Mouse (Mus musculus) midbrain, embryonic 16.5 days (tissue): ENCODE measurements at regions not wholly inside any gene's neighbourhood (a gene's known extent, or its start where the extent isn't known, plus 50 kb on each side); places are given as distances from the start of the nearest gene placed in this dataset.

ENCODE experiments used
- ATAC-seq: fragments of 200-750 bp; cut with Nextera tagmentation; 2 replicates; pipeline ENCODE4 v1.8.0; 2017; ENCODE audit warnings: moderate TSS enrichment
- H3K27ac ChIP-seq: fragments of 300-500 bp; sonication (generic); 2 replicates; pipeline ENCODE4 v1.5.1; 2014; ENCODE audit warnings: mild to moderate bottlenecking, low read length, mixed read lengths
- H3K27me3 ChIP-seq: fragments of 300-500 bp; sonication (generic); 2 replicates; pipeline ENCODE4 v1.6.1; 2014; ENCODE audit warnings: low read depth, low read length, mixed read lengths; ENCODE audit not compliant: control insufficient read depth, insufficient read depth
- H3K36me3 ChIP-seq: fragments of 300-500 bp; sonication (generic); 2 replicates; pipeline ENCODE4 v1.6.1; 2014; ENCODE audit warnings: mild to moderate bottlenecking, low read length, moderate library complexity, mixed read lengths; ENCODE audit not compliant: control insufficient read depth, insufficient read depth
- H3K4me1 ChIP-seq: fragments of 300-500 bp; sonication (generic); 2 replicates; pipeline ENCODE4 v1.6.1; 2014; ENCODE audit warnings: mild to moderate bottlenecking, low read length, mixed read lengths; ENCODE audit not compliant: control insufficient read depth, insufficient read depth
- H3K4me2 ChIP-seq: fragments of 300-500 bp; sonication (generic); 2 replicates; pipeline ENCODE4 v1.6.1; 2014; ENCODE audit warnings: mild to moderate bottlenecking, low read length, mixed read lengths
- H3K4me3 ChIP-seq: fragments of 300-500 bp; sonication (generic); 2 replicates; pipeline ENCODE4 v1.5.1; 2014; ENCODE audit warnings: low read depth, mild to moderate bottlenecking, low read length, moderate library complexity, mixed read lengths
- H3K9ac ChIP-seq: fragments of 300-500 bp; sonication (generic); 2 replicates; pipeline ENCODE4 v1.6.1; 2014; ENCODE audit warnings: low read depth, low read length, mixed read lengths
- H3K9me3 ChIP-seq: fragments of 300-500 bp; sonication (generic); replicated peaks from 2 replicates; pipeline ENCODE4 v1.6.1; 2014; ENCODE audit warnings: mild to moderate bottlenecking, low read length, mixed read lengths; ENCODE audit not compliant: control insufficient read depth, poor library complexity, severe bottlenecking
- WGBS: fragments of 180-500 bp; shearing (Covaris S2); extraction: QIAGEN DNeasy Blood & Tissue Kit; methylation state at CpG from one replicate; pipeline ENCODE4 v1.1.7; 2014; 5-methylcytosine and 5-hydroxymethylcytosine counted together

DNA sequence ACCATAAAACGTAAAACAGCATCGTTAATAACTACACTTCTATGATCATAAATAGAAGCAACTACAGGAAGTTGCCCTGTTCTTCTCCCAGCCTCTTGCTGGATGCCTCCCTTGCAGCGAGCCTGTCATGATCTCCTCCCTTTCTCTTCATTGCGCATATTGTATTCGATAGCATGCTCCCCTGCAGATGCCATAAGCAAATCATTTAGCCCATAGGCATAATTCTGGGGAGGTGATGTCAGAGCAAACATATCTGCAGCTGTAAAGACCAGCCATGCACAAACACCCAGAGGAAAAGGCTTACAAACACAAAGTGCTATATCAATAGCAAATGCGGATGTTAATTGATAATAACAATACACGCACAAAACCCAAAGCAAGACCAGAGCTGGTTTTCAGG, 155.7 kb upstream of the Kif2a start:
- H3K9me3 ChIP-seq: no peaks in the 10 kb centered on the region
- no peak for ATAC-seq
- no peaks in the 10 kb centered on the region for H3K36me3 ChIP-seq
- peaks cover 3% of the 10 kb centered on the region; the same call in 1 of the 2 replicates for H3K4me1 ChIP-seq
- H3K27ac ChIP-seq: no peak overlapping the region
- 82% methylated on average over 7 of the region's 7 CpGs for WGBS
- H3K9ac ChIP-seq: no peak overlapping the region
- no peaks in the 10 kb centered on the region for H3K27me3 ChIP-seq
- H3K4me2 ChIP-seq: no peak overlapping the region
- H3K4me3 ChIP-seq: no peak overlapping the region

- no peak overlapping the region for H3K9ac ChIP-seq
- no peak overlapping the region for H3K4me3 ChIP-seq
- 87% methylated on average over 4 of the region's 4 CpGs for WGBS
- H3K9me3 ChIP-seq: no peaks in the 10 kb centered on the region
- ATAC-seq: no peak
- H3K27me3 ChIP-seq: no peaks in the 10 kb centered on the region
- no peak overlapping the region for H3K4me2 ChIP-seq
- no peak overlapping the region for H3K27ac ChIP-seq
- no peaks in the 10 kb centered on the region for H3K36me3 ChIP-seq
- H3K4me1 ChIP-seq: peaks cover 3% of the 10 kb centered on the region; the same call in 1 of the 2 replicates
Measured at GRCm38 (mm10) chr13:107175891-107176290, 154.0 kb upstream of the Kif2a start.

DNA sequence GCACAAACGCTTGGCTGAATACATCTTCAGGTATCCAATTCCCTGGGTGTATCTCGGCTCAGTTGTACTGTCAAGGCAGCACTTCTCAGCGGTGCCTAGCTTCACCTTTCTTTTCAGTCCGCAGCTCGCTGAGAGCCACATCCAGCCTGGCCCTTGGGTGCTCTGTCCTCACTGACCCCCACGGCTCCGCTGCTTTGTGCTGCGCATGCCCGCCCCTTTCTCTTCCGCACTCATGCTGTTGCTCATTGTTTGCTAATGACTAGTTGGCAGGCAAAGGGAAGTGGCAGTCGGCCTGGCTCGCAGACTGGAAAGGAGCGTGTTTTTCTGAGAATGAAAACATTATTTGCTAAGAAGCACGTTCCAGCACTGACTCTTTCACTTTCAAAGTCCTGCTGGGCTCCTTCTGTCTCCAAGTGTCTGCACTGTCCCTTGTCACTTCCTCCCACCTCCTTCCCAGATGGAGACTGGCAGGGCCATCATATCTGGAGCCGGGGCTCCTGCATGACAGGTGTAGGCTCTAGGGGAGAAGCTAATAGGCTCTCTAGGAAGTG, 146.7 kb upstream of the Kif2a start:
- 3% methylated on average over 15 of the region's 15 CpGs for WGBS
- peak overlapping the region; percentile 71 for H3K4me2 ChIP-seq
- peaks cover 14% of the 10 kb centered on the region for H3K4me1 ChIP-seq
- peak overlapping the region; percentile 56 for H3K27ac ChIP-seq
- ATAC-seq: peak; percentile 89
- H3K9me3 ChIP-seq: no peaks in the 10 kb centered on the region
- H3K9ac ChIP-seq: peak overlapping the region; percentile 61; the same call in 1 of the 2 replicates
- H3K27me3 ChIP-seq: no peaks in the 10 kb centered on the region
- peak overlapping the region; percentile 33 for H3K4me3 ChIP-seq
- no peaks in the 10 kb centered on the region for H3K36me3 ChIP-seq

DNA sequence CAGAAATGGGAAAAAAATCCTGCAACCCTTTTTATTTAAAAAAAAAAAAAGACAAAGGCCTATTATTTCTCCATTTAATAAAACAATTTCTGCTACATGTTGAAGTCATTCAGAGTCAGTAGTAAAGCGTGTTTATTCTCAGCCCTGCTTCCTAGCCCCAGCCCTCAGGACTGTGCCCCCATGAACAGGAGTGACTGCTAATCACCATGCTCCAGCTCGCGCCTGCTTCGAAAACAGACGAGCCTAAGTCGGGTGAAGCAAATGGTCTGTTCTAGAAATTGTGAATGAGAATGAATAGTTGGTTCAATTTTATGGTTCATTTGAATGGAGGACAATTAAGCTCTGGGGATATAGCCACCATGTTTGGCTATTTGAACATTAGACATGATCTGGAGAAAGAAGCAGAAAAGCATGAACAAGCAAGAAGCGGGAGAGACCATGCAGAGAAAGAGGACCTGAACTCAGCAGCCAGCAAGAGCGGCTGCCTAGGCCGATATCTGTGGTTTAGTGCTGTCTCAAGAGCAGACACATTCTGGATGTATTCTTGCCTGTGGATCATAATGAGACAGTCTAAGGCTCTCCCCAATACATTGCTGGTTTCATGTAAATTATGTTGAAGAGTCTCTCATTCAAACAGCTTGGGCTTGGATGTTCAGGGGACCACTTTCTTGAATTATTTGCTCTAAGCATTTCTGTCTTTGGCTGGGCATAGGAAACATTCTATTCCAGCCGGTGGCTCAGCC, 146.1 kb upstream of the Kif2a start:
- H3K4me1 ChIP-seq: peaks cover 14% of the 10 kb centered on the region
- peak overlapping the region; percentile 71 for H3K4me2 ChIP-seq
- H3K27me3 ChIP-seq: no peaks in the 10 kb centered on the region
- peak overlapping the region; percentile 56 for H3K27ac ChIP-seq
- no peaks in the 10 kb centered on the region for H3K9me3 ChIP-seq
- 33% methylated on average over 10 of the region's 10 CpGs for WGBS
- H3K4me3 ChIP-seq: peak overlapping the region; percentile 33; the same call in 1 of the 2 replicates
- H3K9ac ChIP-seq: peak overlapping the region; percentile 61; the same call in 1 of the 2 replicates
- H3K36me3 ChIP-seq: no peaks in the 10 kb centered on the region
- peak; percentile 76; the same call in 1 of the 2 replicates for ATAC-seq

- 74% methylated on average over 5 of the region's 5 CpGs for WGBS
- no peaks in the 10 kb centered on the region for H3K4me1 ChIP-seq
Measured at GRCm38 (mm10) chr13:107151548-107151947, 129.6 kb upstream of the Kif2a start.

GRCm38 (mm10) chr13:107141209-107141608, 119.3 kb upstream of the Kif2a start:
- 42% methylated on average over 4 of the region's 4 CpGs for WGBS
- no peak overlapping the region for H3K27ac ChIP-seq
- no peaks in the 10 kb centered on the region for H3K9me3 ChIP-seq

More at GRCm38 (mm10) chr13:107151548-107151947, 129.6 kb upstream of the Kif2a start:
- no peak overlapping the region for H3K4me3 ChIP-seq
- no peak overlapping the region for H3K4me2 ChIP-seq
- no peaks in the 10 kb centered on the region for H3K36me3 ChIP-seq
- no peak overlapping the region for H3K9ac ChIP-seq
- no peak for ATAC-seq
- no peaks in the 10 kb centered on the region for H3K9me3 ChIP-seq
- no peak overlapping the region for H3K27ac ChIP-seq
- H3K27me3 ChIP-seq: no peaks in the 10 kb centered on the region; the same call in 1 of the 2 replicates

GRCm38 (mm10) chr13:107134125-107134524, 112.2 kb upstream of the Kif2a start:
- Histone ChIP-seq H3K36me3 (no peaks in the 10 kb centered on the region), H3K4me3 (no peak overlapping the region), H3K27me3 (no peaks in the 10 kb centered on the region), H3K4me1 (no peaks in the 10 kb centered on the region), H3K9ac (no peak overlapping the region), H3K27ac (no peak overlapping the region), H3K4me2 (no peak overlapping the region), H3K9me3 (no peaks in the 10 kb centered on the region)
- no peak for ATAC-seq

More at GRCm38 (mm10) chr13:107141209-107141608, 119.3 kb upstream of the Kif2a start:
- no peaks in the 10 kb centered on the region for H3K36me3 ChIP-seq
- no peak overlapping the region for H3K9ac ChIP-seq
- no peaks in the 10 kb centered on the region for H3K4me1 ChIP-seq
- H3K27me3 ChIP-seq: no peaks in the 10 kb centered on the region
- no peak overlapping the region for H3K4me2 ChIP-seq
- no peak for ATAC-seq
- H3K4me3 ChIP-seq: no peak overlapping the region

DNA sequence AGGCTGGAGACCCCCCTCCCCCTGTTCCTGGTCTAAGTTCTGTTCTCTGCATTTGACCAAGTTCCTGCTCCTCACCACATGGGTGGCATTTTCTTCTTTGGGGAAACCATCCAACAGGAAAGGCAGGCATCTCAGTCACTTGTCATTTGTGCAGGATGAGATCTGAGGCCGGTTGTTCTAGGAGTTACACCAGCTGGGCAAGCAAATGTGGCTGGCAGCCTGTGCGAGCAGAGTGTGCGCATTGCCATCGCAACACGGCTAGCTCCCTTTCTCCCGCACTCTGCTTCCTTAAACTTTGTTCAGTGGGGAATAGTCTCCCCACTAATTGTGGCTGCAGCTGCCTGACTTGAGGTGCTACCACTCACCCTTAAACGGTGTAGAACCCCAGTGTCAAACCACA, 104.7 kb upstream of the Kif2a start:
- H3K27me3 ChIP-seq: no peaks in the 10 kb centered on the region
- no peak overlapping the region for H3K27ac ChIP-seq
- no peaks in the 10 kb centered on the region for H3K9me3 ChIP-seq
- H3K36me3 ChIP-seq: no peaks in the 10 kb centered on the region
- H3K4me3 ChIP-seq: no peak overlapping the region
- WGBS: 92% methylated on average over 7 of the region's 7 CpGs
- no peak for ATAC-seq
- no peak overlapping the region for H3K4me2 ChIP-seq
- H3K4me1 ChIP-seq: no peaks in the 10 kb centered on the region
- H3K9ac ChIP-seq: no peak overlapping the region

DNA sequence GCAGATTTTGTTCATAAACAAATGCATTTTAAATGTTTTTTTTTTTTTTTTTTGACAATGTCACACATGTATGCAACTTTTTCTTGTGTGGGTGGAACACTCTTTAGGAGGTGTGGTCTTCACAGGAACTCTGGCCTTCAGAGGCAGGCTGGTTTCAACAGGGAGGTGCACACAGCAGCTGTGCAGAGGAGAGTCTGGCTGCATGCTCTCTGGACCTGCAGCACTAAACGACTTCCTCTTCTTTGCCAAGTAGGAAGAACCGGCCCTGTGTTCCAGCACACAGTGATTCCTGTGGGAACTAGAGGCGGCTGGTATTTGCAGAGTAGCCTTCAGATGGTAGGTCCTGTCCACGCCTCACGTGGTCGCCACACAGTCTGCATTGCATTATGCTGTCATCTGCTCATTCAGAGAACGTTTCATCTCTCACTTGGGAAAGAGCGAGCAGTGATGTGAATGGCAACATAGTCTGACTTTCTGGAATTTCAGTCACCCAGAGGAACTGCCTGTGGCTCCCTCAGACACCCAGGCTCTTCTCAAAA, 102.3 kb upstream of the Kif2a start:
- no peaks in the 10 kb centered on the region for H3K36me3 ChIP-seq
- ATAC-seq: no peak
- no peak overlapping the region for H3K4me2 ChIP-seq
- H3K27me3 ChIP-seq: no peaks in the 10 kb centered on the region
- no peaks in the 10 kb centered on the region for H3K4me1 ChIP-seq
- H3K27ac ChIP-seq: no peak overlapping the region
- WGBS: 82% methylated on average over 8 of the region's 8 CpGs
- H3K4me3 ChIP-seq: no peak overlapping the region
- no peak overlapping the region for H3K9ac ChIP-seq
- no peaks in the 10 kb centered on the region for H3K9me3 ChIP-seq
